ENCODE assay signal across 8 mouse cellular contexts in genomic region chrX:169879481-169880362, GRCm38 (mm10).
DNase-seq lines count a peak whose midpoint lies in the region; ATAC-seq lines count a peak whose summit lies in the region.

No protein-coding gene starts in this region.

- peak overlapping the region; percentile 38 for H3K9ac ChIP-seq in lung, embryonic 15.5 days

- ATAC-seq in lung, embryonic 15.5 days (ENCODE audit: borderline replicate concordance, extremely low read depth, low FRiP score, low TSS enrichment) = peak; percentile 96

- peaks cover 71% of the 10 kb centered on the region for H3K27me3 ChIP-seq in hindbrain, embryonic 10.5 days (ENCODE audit: insufficient read depth, poor library complexity, severe bottlenecking)
- H3K27me3 ChIP-seq in lung, embryonic 15.5 days = peaks cover 16% of the 10 kb centered on the region; the same call in 1 of the 2 replicates

- peak overlapping the region; percentile 65 for H3K4me2 ChIP-seq in lung, embryonic 15.5 days

- H3K9me3 ChIP-seq in hindbrain, embryonic 10.5 days = no peaks in the 10 kb centered on the region
- no peaks in the 10 kb centered on the region for H3K9me3 ChIP-seq in lung, embryonic 15.5 days

- peak; percentile 81 for DNase-seq in NIH3T3 (ENCODE audit: low read depth)
- DNase-seq in cerebellum, adult 9-10 months = peak; percentile 59
- DNase-seq in frontal cortex, postnatal 10 days (ENCODE audit: low spot score in 2 of 2) = peak; percentile 37 to 45
- DNase-seq in hindbrain, embryonic 10.5 days (ENCODE audit: low spot score) = peak; percentile 77
- peak; percentile 58 to 67 for DNase-seq in layer of hippocampus, postnatal 10 days (ENCODE audit: low spot score in 2 of 2)
- peak; percentile 19 for DNase-seq in ovary, postnatal 10 days (ENCODE audit: low spot score)
- peak; percentile 34 for DNase-seq in urinary bladder, adult 2 months (ENCODE audit: low spot score)

- H3K4me1 ChIP-seq in hindbrain, embryonic 10.5 days (replicated peaks) = peaks cover 22% of the 10 kb centered on the region
- 0 out of 2 replicates have a peak, but pooled peaks cover 11% of the 10 kb centered on the region for H3K4me1 ChIP-seq in lung, embryonic 15.5 days

- H3K27ac ChIP-seq in hindbrain, embryonic 10.5 days = peak overlapping the region; percentile 89
- H3K27ac ChIP-seq in lung, embryonic 15.5 days = peak overlapping the region; percentile 76

- no peaks in the 10 kb centered on the region for H3K36me3 ChIP-seq in hindbrain, embryonic 10.5 days
- H3K36me3 ChIP-seq in lung, embryonic 15.5 days = no peaks in the 10 kb centered on the region

- WGBS in hindbrain, embryonic 10.5 days = 11% methylated on average over 36 of the region's 36 CpGs
- WGBS in lung, embryonic 15.5 days = 15% methylated on average over 36 of the region's 36 CpGs

- H3K4me3 ChIP-seq in hindbrain, embryonic 10.5 days = peak overlapping the region; percentile 66
- peak overlapping the region; percentile 53 for H3K4me3 ChIP-seq in lung, embryonic 15.5 days

Comparison
In these comparisons a context has a peak if more than half of its experiments do, and no peak if none do; other contexts are left out.
1. Peak in every context shown above with its lines: DNase-seq, ATAC-seq, H3K4me3 ChIP-seq and H3K27ac ChIP-seq.
2. DNase-seq: peak in every context shown above with its lines; median percentile 81 in NIH3T3; 77 in hindbrain, embryonic 10.5 days; 62 in layer of hippocampus, postnatal 10 days; 59 in cerebellum, adult 9-10 months; 41 in frontal cortex, postnatal 10 days; 34 in urinary bladder, adult 2 months; 19 in ovary, postnatal 10 days.